Mouse (Mus musculus): ENCODE measurements around the gene Lgr5. TPM values are rescaled to one million over a fixed set of nuclear protein-coding genes. Genes with fewer than 3 reads are reported as not detected.

Lgr5 gene
- total and polyA plus RNA-seq, 2 experiments from 2014 or later: 1.5 to 3.0 TPM

DNA sequence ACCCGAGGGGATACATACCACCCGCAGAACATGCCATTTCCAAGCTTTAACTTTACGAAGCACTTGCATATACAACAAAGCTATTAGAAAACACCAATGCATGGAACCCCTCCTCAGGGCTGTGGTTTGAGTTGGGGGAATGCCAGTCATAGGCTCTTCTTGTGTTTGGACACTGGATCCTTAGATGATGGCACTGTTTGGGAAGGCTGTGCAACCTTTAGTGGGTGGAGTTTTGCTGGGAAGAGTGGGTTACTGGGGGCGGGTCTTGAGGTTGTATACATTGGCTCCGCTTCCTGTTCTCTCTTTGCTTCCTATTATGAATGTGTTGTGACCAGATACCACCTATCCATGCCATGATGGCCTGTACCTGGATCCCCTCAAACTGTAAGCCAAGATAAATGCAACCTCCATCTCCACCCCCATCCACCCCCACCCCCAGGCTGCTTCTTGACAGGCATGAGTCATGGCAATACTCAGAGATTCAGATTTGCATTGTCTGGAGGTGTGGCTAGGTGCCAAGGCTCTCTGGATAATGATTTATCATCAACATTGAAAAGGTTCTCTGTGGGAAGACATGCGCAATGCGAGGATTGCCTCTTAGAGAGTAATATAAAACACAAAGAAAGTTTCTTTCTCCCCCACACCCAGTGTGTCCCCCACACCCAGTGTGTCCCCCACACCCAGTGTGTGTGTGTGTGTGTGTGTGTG lies 95.6 kb downstream of the Lgr5 start:
- H3K27ac ChIP-seq (ENCODE audit: low read depth, low read length): no peak overlapping the region
- DNase-seq (ENCODE audit: low spot score) (no peak), ATAC-seq (ENCODE audit: low FRiP score) (no peak)
- no peaks in the 10 kb centered on the region for H3K9me3 ChIP-seq (ENCODE audit: low read length)
- no peak overlapping the region for H3K9ac ChIP-seq (replicated peaks; ENCODE audit: low read length, poor library complexity, severe bottlenecking)
- H3K36me3 ChIP-seq (ENCODE audit: insufficient read depth, low read length): no peaks in the 10 kb centered on the region
- 96% methylated on average over 7 of the region's 7 CpGs for WGBS
- no peak for TF ChIP-seq CTCF (IDR thresholded peaks at IDR 0.05)
- no peak overlapping the region for H3K4me2 ChIP-seq (ENCODE audit: low read depth, low read length, poor library complexity, severe bottlenecking)
- H3K27me3 ChIP-seq (ENCODE audit: insufficient read depth, low read length): no peaks in the 10 kb centered on the region
- no peaks in the 10 kb centered on the region for H3K4me1 ChIP-seq (ENCODE audit: insufficient read depth, low read length)
- no peak overlapping the region for H3K4me3 ChIP-seq (ENCODE audit: low read depth, low read length)

DNA sequence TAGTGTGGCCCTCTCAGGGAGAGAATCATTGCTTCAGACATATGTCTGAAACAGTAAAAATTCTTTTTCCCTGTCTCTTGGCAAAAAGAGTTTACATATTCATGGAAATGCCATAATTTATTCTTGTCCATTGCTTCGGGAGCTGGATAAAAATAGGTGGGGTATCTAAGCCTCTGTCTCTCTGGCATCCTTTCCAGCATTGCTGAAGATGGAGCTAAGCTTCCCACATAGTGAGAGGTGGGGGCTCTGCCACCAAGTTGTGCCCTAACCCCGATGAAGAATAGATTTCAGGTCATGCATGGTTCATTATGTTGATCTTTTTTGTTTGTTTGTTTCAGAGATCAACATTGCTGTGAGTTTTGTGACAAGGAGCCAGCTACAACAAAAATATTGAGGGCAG lies 102.0 kb downstream of the Lgr5 start:
- Histone ChIP-seq H3K4me2 (ENCODE audit: low read depth, low read length, poor library complexity, severe bottlenecking) (no peak overlapping the region), H3K36me3 (ENCODE audit: insufficient read depth, low read length) (no peaks in the 10 kb centered on the region), H3K9ac (replicated peaks; ENCODE audit: low read length, poor library complexity, severe bottlenecking) (no peak overlapping the region), H3K4me1 (ENCODE audit: insufficient read depth, low read length) (no peaks in the 10 kb centered on the region), H3K4me3 (ENCODE audit: low read depth, low read length) (no peak overlapping the region), H3K27ac (ENCODE audit: low read depth, low read length) (no peak overlapping the region), H3K9me3 (ENCODE audit: low read length) (no peaks in the 10 kb centered on the region), H3K27me3 (ENCODE audit: insufficient read depth, low read length) (no peaks in the 10 kb centered on the region)
- no peak for ATAC-seq (ENCODE audit: low FRiP score)
- no peak for TF ChIP-seq CTCF (IDR thresholded peaks at IDR 0.05)
- WGBS: 54% methylated on average over 2 of the region's 2 CpGs
- DNase-seq (ENCODE audit: low spot score): no peak

DNA sequence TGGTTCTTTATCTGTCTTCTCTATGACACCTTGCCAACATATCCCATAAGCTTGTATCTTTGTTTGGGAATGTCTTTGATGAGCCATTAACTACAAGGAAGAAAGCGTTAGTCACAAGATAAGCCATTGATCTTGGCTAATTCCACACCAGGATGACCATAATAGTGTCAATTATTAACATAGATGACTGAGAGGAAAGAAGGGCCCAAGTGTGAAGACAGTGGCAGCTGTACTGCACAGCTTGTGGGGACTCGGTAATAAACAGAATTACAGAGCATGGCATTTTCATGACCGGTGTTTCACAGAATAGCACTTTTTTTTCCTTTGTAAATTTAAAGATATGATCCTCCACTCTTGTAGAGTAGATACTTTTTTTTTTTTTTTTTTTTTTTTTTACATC lies 102.9 kb downstream of the Lgr5 start:
- H3K27ac ChIP-seq (ENCODE audit: low read depth, low read length): no peak overlapping the region
- no peaks in the 10 kb centered on the region for H3K9me3 ChIP-seq (ENCODE audit: low read length)
- no peaks in the 10 kb centered on the region for H3K36me3 ChIP-seq (ENCODE audit: insufficient read depth, low read length)
- DNase-seq (ENCODE audit: low spot score) (no peak), ATAC-seq (ENCODE audit: low FRiP score) (no peak)
- H3K9ac ChIP-seq (replicated peaks; ENCODE audit: low read length, poor library complexity, severe bottlenecking): no peak overlapping the region
- no peak overlapping the region for H3K4me2 ChIP-seq (ENCODE audit: low read depth, low read length, poor library complexity, severe bottlenecking)
- WGBS: 74% methylated on average over 3 of the region's 3 CpGs
- no peaks in the 10 kb centered on the region for H3K4me1 ChIP-seq (ENCODE audit: insufficient read depth, low read length)
- H3K27me3 ChIP-seq (ENCODE audit: insufficient read depth, low read length): no peaks in the 10 kb centered on the region
- no peak overlapping the region for H3K4me3 ChIP-seq (ENCODE audit: low read depth, low read length)
- TF ChIP-seq CTCF (IDR thresholded peaks at IDR 0.05): no peak

DNA sequence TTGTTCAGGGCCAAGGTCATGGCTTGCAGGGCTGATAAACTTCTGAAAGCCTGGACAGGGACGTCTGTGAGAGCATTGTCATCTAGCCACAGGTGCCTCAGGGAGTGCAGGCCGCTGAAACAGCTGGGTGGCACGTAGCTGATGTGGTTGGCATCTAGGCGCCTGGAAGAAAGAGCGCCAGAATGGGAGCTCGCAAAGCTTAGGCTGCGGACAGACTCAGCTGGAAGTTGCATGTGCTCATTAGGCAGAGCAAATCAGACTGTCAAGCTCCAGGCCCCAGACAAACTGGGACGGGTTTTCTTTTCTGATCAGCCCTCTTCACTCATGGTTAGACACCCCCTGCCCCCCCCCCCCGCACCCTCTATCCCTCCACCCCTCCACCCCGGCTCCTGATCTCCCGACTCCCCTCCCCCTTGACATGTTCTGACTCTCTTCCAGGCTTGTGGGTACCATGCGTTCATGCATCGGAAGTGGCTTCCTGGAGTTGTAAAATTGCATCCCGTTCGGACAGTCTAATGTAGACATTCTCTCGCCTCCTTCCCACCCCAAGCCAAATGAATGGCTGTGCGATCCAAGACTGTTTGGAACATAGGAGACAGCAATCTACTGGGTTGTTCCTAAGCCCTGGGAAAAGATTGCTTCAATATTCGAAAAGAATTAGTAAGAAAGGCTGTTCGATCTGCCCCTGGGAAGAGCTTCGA lies 109.0 kb downstream of the Lgr5 start:
- H3K9me3 ChIP-seq (ENCODE audit: low read length): no peaks in the 10 kb centered on the region
- peak overlapping the region; percentile 49 for H3K4me2 ChIP-seq (ENCODE audit: low read depth, low read length, poor library complexity, severe bottlenecking)
- peak overlapping the region; percentile 14; the same call in 1 of the 2 replicates for H3K4me3 ChIP-seq (ENCODE audit: low read depth, low read length)
- H3K36me3 ChIP-seq (ENCODE audit: insufficient read depth, low read length): no peaks in the 10 kb centered on the region
- peaks cover 3% of the 10 kb centered on the region; the same call in 1 of the 2 replicates for H3K4me1 ChIP-seq (ENCODE audit: insufficient read depth, low read length)
- 0 out of 2 replicates have a peak overlapping the region, but pooled peaks have one; percentile 19 for H3K9ac ChIP-seq (replicated peaks; ENCODE audit: low read length, poor library complexity, severe bottlenecking)
- no peak for TF ChIP-seq CTCF (IDR thresholded peaks at IDR 0.05)
- H3K27ac ChIP-seq (ENCODE audit: low read depth, low read length): no peak overlapping the region
- DNase-seq (ENCODE audit: low spot score) (peak; percentile 46), ATAC-seq (ENCODE audit: low FRiP score) (peak; percentile 34; the same call in 1 of the 2 replicates)
- no peaks in the 10 kb centered on the region for H3K27me3 ChIP-seq (ENCODE audit: insufficient read depth, low read length)
- WGBS: 9% methylated on average over 19 of the region's 20 CpGs

DNA sequence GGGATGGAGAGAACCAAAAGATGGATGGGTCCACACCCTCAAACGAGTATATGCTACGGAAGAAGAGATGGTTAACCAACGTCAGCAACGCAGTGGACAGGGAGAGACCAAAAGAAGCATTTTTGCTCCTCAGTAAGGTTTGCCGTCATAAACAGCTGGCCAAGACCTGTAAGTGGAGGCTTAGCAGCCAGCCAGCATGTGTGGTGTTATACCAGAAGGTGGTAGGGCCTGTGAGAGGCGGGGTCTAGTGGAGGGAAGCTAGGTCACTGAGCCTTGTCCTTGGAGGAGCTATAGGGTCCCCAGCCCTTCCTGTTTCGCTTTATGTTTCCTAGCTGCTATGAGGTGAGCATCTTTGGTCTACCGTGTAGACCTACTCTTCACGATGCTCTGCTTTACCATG lies 111.1 kb downstream of the Lgr5 start:
- Histone ChIP-seq H3K27me3 (ENCODE audit: insufficient read depth, low read length) (no peaks in the 10 kb centered on the region), H3K27ac (ENCODE audit: low read depth, low read length) (no peak overlapping the region), H3K9me3 (ENCODE audit: low read length) (no peaks in the 10 kb centered on the region), H3K9ac (replicated peaks; ENCODE audit: low read length, poor library complexity, severe bottlenecking) (no peak overlapping the region), H3K36me3 (ENCODE audit: insufficient read depth, low read length) (no peaks in the 10 kb centered on the region), H3K4me2 (ENCODE audit: low read depth, low read length, poor library complexity, severe bottlenecking) (no peak overlapping the region), H3K4me3 (ENCODE audit: low read depth, low read length) (no peak overlapping the region), H3K4me1 (ENCODE audit: insufficient read depth, low read length) (peaks cover 3% of the 10 kb centered on the region; the same call in 1 of the 2 replicates)
- ATAC-seq (ENCODE audit: low FRiP score) (no peak), DNase-seq (ENCODE audit: low spot score) (no peak)
- WGBS: 96% methylated on average over 9 of the region's 9 CpGs
- no peak for TF ChIP-seq CTCF (IDR thresholded peaks at IDR 0.05)

DNA sequence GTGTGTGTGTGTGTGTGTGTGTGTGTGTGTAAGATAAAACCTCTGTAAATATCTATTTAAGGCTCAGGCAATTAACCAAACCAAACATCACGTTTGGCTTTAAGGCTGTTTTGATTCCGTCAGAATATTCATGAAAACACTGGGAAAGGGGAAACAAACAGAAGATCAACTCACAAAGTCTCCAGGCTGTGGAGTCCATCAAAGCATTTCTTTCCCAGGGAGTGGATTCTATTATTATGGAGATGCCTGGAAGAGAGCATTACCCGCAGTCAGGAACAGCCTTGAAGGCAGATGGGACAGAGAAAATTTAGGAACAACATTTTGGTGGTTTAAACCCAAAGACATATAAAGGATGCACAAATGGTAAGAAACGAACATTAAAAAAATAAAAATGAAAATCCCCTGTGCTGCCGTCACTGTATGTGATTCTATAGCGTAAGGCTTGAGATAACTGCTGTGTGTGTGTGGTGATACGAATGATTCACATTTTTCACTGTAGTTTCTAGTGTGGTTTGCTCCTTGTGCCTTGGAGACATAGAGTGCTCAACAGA lies 112.5 kb downstream of the Lgr5 start:
- no peak overlapping the region for H3K27ac ChIP-seq (ENCODE audit: low read depth, low read length)
- no peaks in the 10 kb centered on the region for H3K27me3 ChIP-seq (ENCODE audit: insufficient read depth, low read length)

More for the DNA sequence above, 112.5 kb downstream of the Lgr5 start:
- no peaks in the 10 kb centered on the region for H3K36me3 ChIP-seq (ENCODE audit: insufficient read depth, low read length)
- H3K9ac ChIP-seq (replicated peaks; ENCODE audit: low read length, poor library complexity, severe bottlenecking): no peak overlapping the region
- H3K4me3 ChIP-seq (ENCODE audit: low read depth, low read length): no peak overlapping the region
- no peaks in the 10 kb centered on the region for H3K9me3 ChIP-seq (ENCODE audit: low read length)
- DNase-seq (ENCODE audit: low spot score): no peak
- TF ChIP-seq CTCF (IDR thresholded peaks at IDR 0.05): no peak
- 49% methylated on average over 7 of the region's 7 CpGs for WGBS
- H3K4me1 ChIP-seq (ENCODE audit: insufficient read depth, low read length): peaks cover 3% of the 10 kb centered on the region; the same call in 1 of the 2 replicates
- no peak overlapping the region for H3K4me2 ChIP-seq (ENCODE audit: low read depth, low read length, poor library complexity, severe bottlenecking)
- no peak for ATAC-seq (ENCODE audit: low FRiP score)
